Mouse (Mus musculus): ENCODE data around the gene Tnfrsf25.

The Tnfrsf25 gene

GRCm38 (mm10) chr4:152094233-152094632 is 21.5 kb upstream of the Tnfrsf25 start:
- peak; percentile 91 for DNase-seq

- DNase-seq: peak; percentile 99
These were observed 19.5 kb upstream of the Tnfrsf25 start for GRCm38 (mm10) chr4:152095937-152096910.

GRCm38 (mm10) chr4:152096927-152097326 is 18.8 kb upstream of the Tnfrsf25 start:
- DNase-seq: peak; percentile 97

GRCm38 (mm10) chr4:152097911-152098799 is 17.6 kb upstream of the Tnfrsf25 start:
- DNase-seq: peak; percentile 94

GRCm38 (mm10) chr4:152100541-152100940 is 15.2 kb upstream of the Tnfrsf25 start:
- no peak for DNase-seq

- DNase-seq: peak; percentile 95
These were observed 14.6 kb upstream of the Tnfrsf25 start for GRCm38 (mm10) chr4:152101081-152101653.

GRCm38 (mm10) chr4:152101921-152102320 is 13.8 kb upstream of the Tnfrsf25 start:
- peak; percentile 93 for DNase-seq

GRCm38 (mm10) chr4:152103025-152103424 is 12.7 kb upstream of the Tnfrsf25 start:
- peak; percentile 93 for DNase-seq

GRCm38 (mm10) chr4:152106746-152107145 is 9.0 kb upstream of the Tnfrsf25 start:
- DNase-seq: no peak

GRCm38 (mm10) chr4:152107493-152107892 is 8.2 kb upstream of the Tnfrsf25 start:
- DNase-seq: no peak

GRCm38 (mm10) chr4:152107971-152108509 is 7.7 kb upstream of the Tnfrsf25 start:
- no peak for DNase-seq

- no peak for DNase-seq
These were observed 7.1 kb upstream of the Tnfrsf25 start for GRCm38 (mm10) chr4:152108673-152109072.

- DNase-seq: no peak
These were observed 6.2 kb upstream of the Tnfrsf25 start for GRCm38 (mm10) chr4:152109509-152109908.

- no peak for DNase-seq
These were observed 5.0 kb upstream of the Tnfrsf25 start for GRCm38 (mm10) chr4:152110689-152111088.

GRCm38 (mm10) chr4:152112329-152112728 is 3.4 kb upstream of the Tnfrsf25 start:
- no peak for DNase-seq

- no peak for DNase-seq
These were observed 1.7 kb upstream of the Tnfrsf25 start for GRCm38 (mm10) chr4:152114080-152114479.

- peak; percentile 89 for DNase-seq
These were observed 1.8 kb downstream of the Tnfrsf25 start for GRCm38 (mm10) chr4:152117538-152117937.

GRCm38 (mm10) chr4:152119396-152120292 is 3.9 kb downstream of the Tnfrsf25 start:
- peak; percentile 93 for DNase-seq

- peak; percentile 92 for DNase-seq
These were observed 4.8 kb downstream of the Tnfrsf25 start for GRCm38 (mm10) chr4:152120311-152121182.

- DNase-seq: no peak
These were observed 5.4 kb downstream of the Tnfrsf25 start for GRCm38 (mm10) chr4:152121183-152121505.

Measured in heart, adult 11 months (tissue).